Mouse (Mus musculus) liver, postnatal 0 days (tissue): ENCODE data around the gene Chchd10.

Source experiments
- CTCF ChIP-seq: sonication (generic); IDR thresholded peaks from 2 replicates; pipeline ENCODE4 v1.5.1; 2016; ENCODE audit warnings: antibody characterized with exemption, low read depth
- EP300 ChIP-seq: IDR thresholded peaks from 2 replicates; pipeline ENCODE4 v1.6.1; 2016; ENCODE audit warnings: antibody characterized with exemption, low read depth, mild to moderate bottlenecking

DNA sequence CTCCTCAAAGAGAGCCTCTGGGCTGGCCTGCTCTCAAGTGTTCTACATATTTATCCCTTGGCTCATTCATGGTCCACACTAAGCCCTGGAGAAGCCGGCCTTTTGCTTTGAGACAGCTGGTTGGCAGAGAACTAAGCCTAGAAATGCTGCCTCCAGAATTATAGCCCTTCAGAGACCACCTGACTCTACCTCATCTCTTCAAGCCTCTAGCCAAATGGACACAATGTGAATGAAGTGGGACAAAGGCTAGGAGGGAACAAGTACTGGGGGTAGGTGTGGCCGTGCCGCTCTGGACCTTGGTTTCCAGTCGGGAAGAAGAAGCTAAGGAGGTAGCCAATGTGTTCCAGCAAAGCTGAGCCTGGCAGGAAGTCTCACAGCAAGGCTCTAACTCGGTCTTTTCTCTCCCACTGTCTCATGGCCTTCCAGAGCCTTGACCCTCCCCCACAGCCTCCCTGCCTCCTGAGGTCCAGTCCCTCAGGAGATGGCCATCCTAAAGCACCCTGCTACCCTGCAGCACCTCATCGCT is 34.8 kb upstream of the Chchd10 start:
- TF ChIP-seq EP300 (no peak), CTCF (no peak)
